Mouse (Mus musculus) MEL (cell line): ENCODE measurements at regions not wholly inside any gene's neighbourhood (a gene's known extent, or its start where the extent isn't known, plus 50 kb on each side); places are given as distances from the start of the nearest gene placed in this dataset.

Experiments
- DNase-seq: peaks from one replicate; pipeline ENCODE4 v3.0.0; 2011; ENCODE audit warnings: low read depth, low spot score
- H3K27ac ChIP-seq: 2 replicates; pipeline ENCODE4 v1.5.1; 2012; ENCODE audit warnings: low read depth, mild to moderate bottlenecking, control low read depth, low read length, moderate library complexity; ENCODE audit not compliant: control insufficient read depth
- H3K27me3 ChIP-seq, 2 experiments: fragments of 150-350 bp in 1 of 2; sonication (generic) in 1 of 2; 2 replicates each; pipeline ENCODE4 v1.6.1; 2012; ENCODE audit warnings: low read length in 2 of 2, mild to moderate bottlenecking in 2 of 2, improper control_type of control experiment in 1 of 2, moderate library complexity in 1 of 2; ENCODE audit not compliant: insufficient read depth in 2 of 2, control insufficient read depth in 1 of 2
- H3K36me3 ChIP-seq, 2 experiments: 2 replicates each; pipeline ENCODE4 v1.6.1; 2012 to 2014; ENCODE audit warnings: low read length in 2 of 2, improper control_type of control experiment in 1 of 2, inconsistent platforms in 1 of 2, mild to moderate bottlenecking in 1 of 2; ENCODE audit not compliant: insufficient read depth in 2 of 2, control insufficient read depth in 1 of 2
- H3K4me1 ChIP-seq, 2 experiments: fragments of 150-350 bp in 1 of 2; sonication (generic) in 1 of 2; 2 replicates each; pipeline ENCODE4 v1.6.1; 2012; ENCODE audit warnings: low read length in 2 of 2, improper control_type of control experiment in 1 of 2, mild to moderate bottlenecking in 1 of 2; ENCODE audit not compliant: insufficient read depth in 2 of 2, control insufficient read depth in 1 of 2
- H3K4me3 ChIP-seq, 2 experiments: fragments of 150-350 bp in 1 of 2; sonication (generic) in 1 of 2; 2 replicates each; pipeline ENCODE4 v1.5.1; 2012; ENCODE audit warnings: low read depth in 2 of 2, low read length in 2 of 2, mild to moderate bottlenecking in 2 of 2, moderate library complexity in 2 of 2, control low read depth in 1 of 2, improper control_type of control experiment in 1 of 2; ENCODE audit not compliant: control insufficient read depth in 1 of 2, insufficient read depth in 1 of 2
- H3K79me2 ChIP-seq: 2 replicates; pipeline ENCODE4 v1.6.1; 2012; ENCODE audit warnings: mild to moderate bottlenecking, low read length, moderate library complexity; ENCODE audit not compliant: control insufficient read depth, poor library complexity, insufficient read depth
- H3K9ac ChIP-seq: 2 replicates; pipeline ENCODE4 v1.6.1; 2012; ENCODE audit warnings: low read depth, mild to moderate bottlenecking, control low read depth, low read length, moderate library complexity; ENCODE audit not compliant: control insufficient read depth, poor library complexity, severe bottlenecking
- H3K9me3 ChIP-seq: fragments of 150-350 bp; sonication (generic); replicated peaks from 2 replicates; pipeline ENCODE4 v1.6.1; 2012; ENCODE audit warnings: mild to moderate bottlenecking, low read length, improper control_type of control experiment, moderate library complexity; ENCODE audit not compliant: insufficient read depth
- BHLHE40 ChIP-seq: IDR thresholded peaks from 2 replicates; pipeline ENCODE4 v1.6.1; 2012; ENCODE audit warnings: low read depth, mild to moderate bottlenecking, inconsistent platforms, low read length, improper control_type of control experiment, borderline replicate concordance
- CTCF ChIP-seq, 3 experiments: IDR thresholded peaks in 2 of 3; conservative IDR thresholded peaks in 1 of 3; 2 replicates each; pipeline ENCODE4 v1.5.1; 2011 to 2012; ENCODE audit warnings: low read length in 3 of 3, low read depth in 2 of 3, mild to moderate bottlenecking in 2 of 3, improper control_type of control experiment in 1 of 3, inconsistent platforms in 1 of 3, mixed read lengths in 1 of 3, moderate library complexity in 1 of 3; ENCODE audit not compliant: control insufficient read depth in 1 of 3, insufficient read depth in 1 of 3, poor library complexity in 1 of 3, severe bottlenecking in 1 of 3
- EP300 ChIP-seq, 2 experiments: IDR thresholded peaks; 2 replicates each; pipeline ENCODE4 v1.6.1; 2011; ENCODE audit warnings: improper control_type of control experiment in 2 of 2, low read length in 2 of 2, low read depth in 1 of 2, mild to moderate bottlenecking in 1 of 2
- ETS1 ChIP-seq: IDR thresholded peaks from 2 replicates; pipeline ENCODE4 v1.6.1; 2012; ENCODE audit warnings: low read depth, mild to moderate bottlenecking, inconsistent platforms, low read length, improper control_type of control experiment, moderate library complexity
- GABPA ChIP-seq: IDR thresholded peaks from 2 replicates; pipeline ENCODE4 v1.6.1; 2012; ENCODE audit warnings: low read depth, mild to moderate bottlenecking, inconsistent platforms, low read length, improper control_type of control experiment, moderate library complexity
- GATA1 ChIP-seq: IDR thresholded peaks from 2 replicates; pipeline ENCODE4 v1.6.1; 2011; ENCODE audit warnings: low read depth, low read length, improper control_type of control experiment
- HCFC1 ChIP-seq: IDR thresholded peaks from 2 replicates; pipeline ENCODE4 v1.6.1; 2012; ENCODE audit warnings: low read depth, mild to moderate bottlenecking, inconsistent platforms, low read length, improper control_type of control experiment, moderate library complexity
- JUND ChIP-seq: IDR thresholded peaks from 2 replicates; pipeline ENCODE4 v1.6.1; 2011; ENCODE audit warnings: low read depth, mild to moderate bottlenecking, improper control_type of control experiment, low read length
- MEF2A ChIP-seq: IDR thresholded peaks from 2 replicates; pipeline ENCODE4 v1.6.1; 2014; ENCODE audit warnings: low read depth, mild to moderate bottlenecking, inconsistent platforms, low read length, improper control_type of control experiment; ENCODE audit not compliant: poor library complexity, insufficient replicate concordance, severe bottlenecking; ENCODE audit errors: extremely low read depth
- MXI1 ChIP-seq: IDR thresholded peaks from 2 replicates; pipeline ENCODE4 v1.6.1; 2011; ENCODE audit warnings: mild to moderate bottlenecking, low read depth, low read length, improper control_type of control experiment
- NRF1 ChIP-seq: IDR thresholded peaks from 2 replicates; pipeline ENCODE4 v1.6.1; 2014; ENCODE audit warnings: low read depth, mild to moderate bottlenecking, inconsistent platforms, low read length, improper control_type of control experiment, moderate library complexity; ENCODE audit not compliant: poor library complexity, insufficient read depth, severe bottlenecking
- POLR2AphosphoS2 ChIP-seq: IDR thresholded peaks from 2 replicates; pipeline ENCODE4 v1.6.1; 2011; ENCODE audit warnings: low read length, improper control_type of control experiment
- POLR2AphosphoS5 ChIP-seq: IDR thresholded peaks from 2 replicates; pipeline ENCODE4 v1.6.1; 2012; ENCODE audit warnings: low read depth, borderline replicate concordance, mild to moderate bottlenecking, inconsistent platforms, low read length, moderate library complexity, mixed read lengths
- SMC3 ChIP-seq: IDR thresholded peaks from 2 replicates; pipeline ENCODE4 v1.6.1; 2011; ENCODE audit warnings: low read depth, low read length, improper control_type of control experiment
- TAL1 ChIP-seq: IDR thresholded peaks from 2 replicates; pipeline ENCODE4 v1.6.1; 2012; ENCODE audit warnings: mild to moderate bottlenecking, inconsistent platforms, low read length, moderate library complexity, mixed read lengths
- TCF12 ChIP-seq: IDR thresholded peaks from 2 replicates; pipeline ENCODE4 v1.6.1; 2014; ENCODE audit warnings: low read depth, mild to moderate bottlenecking, inconsistent platforms, low read length, improper control_type of control experiment, moderate library complexity
- UBTF ChIP-seq: IDR thresholded peaks from 2 replicates; pipeline ENCODE4 v1.6.1; 2012; ENCODE audit warnings: low read depth, mild to moderate bottlenecking, inconsistent platforms, low read length, improper control_type of control experiment, moderate library complexity, borderline replicate concordance; ENCODE audit not compliant: insufficient read depth
- USF1 ChIP-seq: IDR thresholded peaks from 2 replicates; pipeline ENCODE4 v1.6.1; 2014; ENCODE audit warnings: low read depth, mild to moderate bottlenecking, inconsistent platforms, low read length, improper control_type of control experiment, moderate library complexity
- ZNF384 ChIP-seq: IDR thresholded peaks from 2 replicates; pipeline ENCODE4 v1.6.1; 2012; ENCODE audit warnings: low read depth, mild to moderate bottlenecking, inconsistent platforms, low read length, improper control_type of control experiment

DNA sequence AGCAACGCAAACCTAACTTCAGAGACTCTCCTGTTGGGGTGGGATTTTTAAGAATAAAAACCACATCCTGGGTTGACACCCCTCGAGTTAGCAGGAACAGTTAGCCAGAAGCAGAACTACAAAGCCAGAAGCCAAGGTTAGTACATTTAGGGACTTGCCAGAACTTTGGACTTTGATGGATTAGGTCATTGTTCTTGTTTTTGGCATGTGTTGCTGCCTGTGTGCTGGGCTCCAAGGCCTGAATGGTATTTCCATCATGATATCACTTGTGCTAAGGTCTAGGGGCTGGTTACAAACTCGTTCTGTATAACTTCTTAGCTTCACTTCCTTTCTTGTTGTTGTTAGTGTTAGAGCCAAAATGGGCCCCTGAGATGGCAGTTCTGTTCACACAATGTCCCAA is 338.8 kb upstream of the 5930422O12Rik start:
- Histone ChIP-seq H3K79me2 (no peaks in the 10 kb centered on the region), H3K9me3 (no peaks in the 10 kb centered on the region), H3K27ac (no peak overlapping the region), H3K36me3 (no peaks in the 10 kb centered on the region), H3K9ac (no peak overlapping the region), H3K27me3 (no peaks in the 10 kb centered on the region), H3K4me3 (no peak overlapping the region), H3K4me1 (no peaks in the 10 kb centered on the region)
- TF ChIP-seq NRF1 (no peak), SMC3 (no peak), POLR2AphosphoS5 (no peak), ETS1 (no peak), CTCF (IDR thresholded peaks at IDR 0.05 in 2 of 3, conservative IDR thresholded peaks at IDR 0.05 in 1 of 3; ENCODE audit: control insufficient read depth in 1 of 3, insufficient read depth in 1 of 3, low read depth in 2 of 3, low read length in 3 of 3, poor library complexity in 1 of 3, severe bottlenecking in 1 of 3) (no peak), ZNF384 (no peak), TAL1 (no peak), POLR2AphosphoS2 (no peak), MEF2A (no peak), MXI1 (no peak), TCF12 (no peak), GATA1 (no peak), BHLHE40 (no peak), UBTF (no peak), HCFC1 (no peak), EP300 (IDR thresholded peaks at IDR 0.05; ENCODE audit: low read depth in 1 of 2, low read length in 2 of 2) (no peak), GABPA (no peak), USF1 (no peak), JUND (no peak)
- DNase-seq = no peak

DNA sequence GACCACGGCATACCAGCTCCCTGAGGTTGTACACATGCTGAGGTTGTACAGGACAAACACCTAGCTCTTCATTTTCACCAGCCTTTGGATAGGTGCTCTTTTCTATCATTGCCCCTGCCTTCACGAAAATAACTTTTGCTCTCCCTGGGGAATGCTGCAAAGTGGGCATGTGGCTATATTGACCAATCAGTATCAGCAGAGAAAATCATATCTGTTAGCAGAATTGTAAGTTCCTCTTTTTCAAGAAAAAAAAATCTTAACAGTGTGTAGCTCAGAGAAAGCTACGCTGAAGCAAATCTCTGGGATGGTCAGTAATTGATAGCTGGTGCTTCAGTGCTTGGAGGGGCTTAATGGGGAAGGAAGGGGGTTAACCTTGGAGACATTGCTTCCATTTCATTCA is 319.6 kb upstream of the 5930422O12Rik start:
- Histone ChIP-seq H3K79me2 (no peaks in the 10 kb centered on the region), H3K9me3 (no peaks in the 10 kb centered on the region), H3K27ac (no peak overlapping the region), H3K4me3 (no peak overlapping the region), H3K9ac (no peak overlapping the region), H3K4me1 (no peaks in the 10 kb centered on the region), H3K27me3 (no peaks in the 10 kb centered on the region), H3K36me3 (no peaks in the 10 kb centered on the region)
- DNase-seq = no peak
- no peak for TF ChIP-seq TCF12
